Mouse (Mus musculus): ENCODE measurements around the gene Ugt1a7c. TPM values are rescaled to one million over a fixed set of nuclear protein-coding genes. Genes with fewer than 3 reads are reported as not detected.

The Ugt1a7c gene
- polyA plus RNA-seq, 1 experiment from 2014 or later: 2.8 TPM

DNA sequence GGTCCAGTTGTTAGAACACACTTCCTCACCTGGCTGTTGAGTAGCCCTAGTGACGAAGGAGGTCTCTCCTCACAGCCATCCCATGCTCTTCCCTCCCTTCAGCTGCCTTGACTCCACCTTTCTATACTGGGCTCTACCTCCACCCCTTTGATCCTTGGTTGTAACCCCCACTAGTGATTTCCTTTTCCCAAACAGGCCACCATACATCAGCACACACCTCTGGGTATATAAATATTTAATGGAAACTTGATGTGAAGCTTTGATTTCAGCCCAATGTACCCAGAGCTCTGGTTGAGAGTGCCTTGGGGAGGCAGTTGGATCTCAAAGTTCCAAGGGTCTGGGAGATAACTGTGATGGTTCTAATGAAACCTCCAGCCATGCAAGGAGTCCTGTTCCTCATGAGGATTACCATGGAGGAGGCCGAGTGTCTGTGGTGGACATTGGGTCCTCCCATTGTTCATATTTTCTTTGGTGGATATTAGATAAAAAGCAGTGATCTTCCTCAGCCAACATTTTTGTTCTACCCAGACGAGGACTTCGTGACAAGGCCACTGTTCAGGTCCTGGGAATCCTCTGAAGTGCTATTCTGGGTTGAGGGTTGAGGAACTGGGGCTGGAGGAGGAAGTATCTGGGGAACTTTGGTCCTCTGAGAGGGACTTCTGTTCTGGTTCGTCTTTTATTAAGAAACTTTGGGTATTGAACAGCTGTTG is 132.0 kb downstream of the Ugt1a7c start, which contains the start of gene Mroh2a:
Gene Mroh2a (plus strand): TSS at position 317 of the 710 bp plus-strand sequence.
- Histone ChIP-seq H3K4me3 (ENCODE audit: low read depth, low read length) (no peak within 1 kb of the TSS), H3K9me3 (ENCODE audit: control insufficient read depth, low read length) (peaks cover 67% of the 10 kb centered on the region), H3K9ac (ENCODE audit: low read depth, low read length) (no peak within 1 kb of the TSS), H3K4me1 (replicated peaks; ENCODE audit: control insufficient read depth, insufficient read depth, low read length) (no peaks in the 10 kb centered on the region), H3K4me2 (no peak within 1 kb of the TSS), H3K36me3 (ENCODE audit: control insufficient read depth, insufficient read depth, low read length) (no peaks in the 10 kb centered on the region), H3K27ac (ENCODE audit: low read depth, low read length) (no peak within 1 kb of the TSS), H3K27me3 (replicated peaks; ENCODE audit: control insufficient read depth, insufficient read depth, low read length) (no peaks in the 10 kb centered on the region)
- DNase-seq (ENCODE audit: low spot score) (peak; percentile 33), ATAC-seq (replicated peaks; ENCODE audit: low FRiP score) (no peak)
- whole genome bisulfite sequencing: 50% methylated on average over 5 of the region's 5 CpGs

DNA sequence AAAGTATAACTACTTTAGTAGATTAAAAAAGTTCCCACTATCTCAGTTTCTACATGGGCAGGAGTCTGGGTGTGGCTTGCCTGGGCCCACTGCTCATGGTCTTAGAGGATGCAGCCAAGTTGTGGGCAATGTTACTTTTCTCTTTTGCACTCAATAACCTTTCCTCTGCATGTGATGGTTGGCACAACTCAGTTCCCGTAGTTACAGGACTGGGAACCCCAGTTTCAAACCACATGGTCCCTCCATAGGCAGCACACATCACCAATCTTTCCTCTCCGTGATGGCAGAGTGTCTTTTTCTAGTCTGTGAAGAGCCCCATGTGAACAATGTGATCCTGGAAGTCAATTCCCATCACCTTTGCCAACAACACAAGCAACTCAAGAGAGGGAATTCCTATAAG is 132.6 kb downstream of the Ugt1a7c start:
- H3K4me2 ChIP-seq: no peak overlapping the region
- 54% methylated on average over 2 of the region's 2 CpGs for WGBS
- no peak overlapping the region for H3K4me3 ChIP-seq (ENCODE audit: low read depth, low read length)
- no peak overlapping the region for H3K9ac ChIP-seq (ENCODE audit: low read depth, low read length)
- ATAC-seq (replicated peaks; ENCODE audit: low FRiP score) (no peak), DNase-seq (ENCODE audit: low spot score) (no peak)
- no peaks in the 10 kb centered on the region for H3K27me3 ChIP-seq (replicated peaks; ENCODE audit: control insufficient read depth, insufficient read depth, low read length)
- no peaks in the 10 kb centered on the region for H3K36me3 ChIP-seq (ENCODE audit: control insufficient read depth, insufficient read depth, low read length)
- no peaks in the 10 kb centered on the region for H3K4me1 ChIP-seq (replicated peaks; ENCODE audit: control insufficient read depth, insufficient read depth, low read length)
- H3K9me3 ChIP-seq (ENCODE audit: control insufficient read depth, low read length): peaks cover 70% of the 10 kb centered on the region
- H3K27ac ChIP-seq (ENCODE audit: low read depth, low read length): no peak overlapping the region

DNA sequence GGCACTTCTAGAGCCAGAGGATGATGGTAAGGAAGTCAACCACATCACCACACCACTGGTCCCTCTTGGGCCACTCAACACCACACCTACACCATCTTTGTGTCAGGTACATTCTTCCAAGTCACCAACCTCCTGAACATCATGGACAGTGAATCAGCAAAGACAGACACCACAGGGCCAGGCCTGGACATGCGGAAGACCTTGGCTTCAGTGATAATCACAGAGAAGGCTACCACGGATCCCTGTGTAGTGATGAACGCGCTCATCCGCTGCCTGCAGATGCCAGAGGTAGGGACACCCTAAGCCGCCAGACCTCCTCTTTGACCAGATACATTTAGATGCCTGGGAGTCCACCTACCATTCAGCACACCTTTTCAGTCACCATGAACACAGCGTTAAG is 133.3 kb downstream of the Ugt1a7c start:
- no peak overlapping the region for H3K27ac ChIP-seq (ENCODE audit: low read depth, low read length)
- no peak overlapping the region for H3K4me3 ChIP-seq (ENCODE audit: low read depth, low read length)
- ATAC-seq (replicated peaks; ENCODE audit: low FRiP score): no peak
- no peak overlapping the region for H3K9ac ChIP-seq (ENCODE audit: low read depth, low read length)
- no peaks in the 10 kb centered on the region for H3K36me3 ChIP-seq (ENCODE audit: control insufficient read depth, insufficient read depth, low read length)
- H3K9me3 ChIP-seq (ENCODE audit: control insufficient read depth, low read length): peaks cover 76% of the 10 kb centered on the region
- WGBS: 66% methylated on average over 7 of the region's 7 CpGs
- no peak overlapping the region for H3K4me2 ChIP-seq
- no peaks in the 10 kb centered on the region for H3K27me3 ChIP-seq (replicated peaks; ENCODE audit: control insufficient read depth, insufficient read depth, low read length)
- no peaks in the 10 kb centered on the region for H3K4me1 ChIP-seq (replicated peaks; ENCODE audit: control insufficient read depth, insufficient read depth, low read length)
- DNase-seq (ENCODE audit: low spot score): no peak

DNA sequence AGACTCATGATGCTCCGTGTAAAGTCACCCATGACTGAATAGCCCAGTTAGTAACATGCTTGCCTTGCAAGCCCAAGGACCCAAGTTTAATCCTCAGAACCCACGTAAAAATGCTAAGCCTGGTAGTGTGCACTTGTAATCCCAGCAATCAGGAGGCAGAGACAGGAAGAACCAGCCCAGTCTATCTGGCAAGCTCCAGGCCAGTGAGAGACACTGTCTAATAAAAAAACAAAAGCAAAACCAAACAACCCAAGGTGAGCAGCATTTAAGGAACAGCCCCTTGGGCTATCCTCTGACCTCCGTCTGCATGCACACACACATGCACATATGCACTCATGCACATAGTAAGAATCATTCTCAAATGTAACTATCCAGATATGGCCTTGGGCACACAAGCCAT is 134.7 kb downstream of the Ugt1a7c start:
- DNase-seq (ENCODE audit: low spot score) (no peak), ATAC-seq (replicated peaks; ENCODE audit: low FRiP score) (no peak)
- Histone ChIP-seq H3K4me1 (replicated peaks; ENCODE audit: control insufficient read depth, insufficient read depth, low read length) (no peaks in the 10 kb centered on the region), H3K36me3 (ENCODE audit: control insufficient read depth, insufficient read depth, low read length) (no peaks in the 10 kb centered on the region), H3K27ac (ENCODE audit: low read depth, low read length) (no peak overlapping the region), H3K4me3 (ENCODE audit: low read depth, low read length) (no peak overlapping the region), H3K4me2 (no peak overlapping the region), H3K9ac (ENCODE audit: low read depth, low read length) (no peak overlapping the region), H3K9me3 (ENCODE audit: control insufficient read depth, low read length) (peaks cover 89% of the 10 kb centered on the region), H3K27me3 (replicated peaks; ENCODE audit: control insufficient read depth, insufficient read depth, low read length) (no peaks in the 10 kb centered on the region)
- 72% methylated on average over 3 of the region's 3 CpGs for WGBS

DNA sequence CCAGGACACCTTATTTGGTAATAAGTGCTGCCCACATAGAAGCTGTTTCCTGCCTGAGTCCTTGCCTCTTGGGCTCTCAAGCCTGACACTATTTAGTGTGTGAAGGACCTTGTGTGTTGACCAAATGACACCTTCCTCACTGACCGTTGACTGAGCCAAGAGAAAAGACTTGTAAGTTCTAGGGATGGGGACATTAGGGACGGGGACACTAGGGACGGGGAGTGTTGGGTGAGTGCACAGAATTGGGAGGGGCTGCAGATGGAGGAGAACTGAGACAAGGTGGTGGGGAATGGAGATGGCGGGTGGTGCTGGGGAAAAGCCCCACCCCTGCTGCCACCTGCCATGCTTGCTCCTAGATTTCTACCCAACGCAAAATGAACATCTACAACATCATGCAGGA is 135.1 kb downstream of the Ugt1a7c start:
- 73% methylated on average over 5 of the region's 5 CpGs for WGBS
- Histone ChIP-seq H3K27ac (ENCODE audit: low read depth, low read length) (no peak overlapping the region), H3K4me2 (no peak overlapping the region), H3K4me1 (replicated peaks; ENCODE audit: control insufficient read depth, insufficient read depth, low read length) (no peaks in the 10 kb centered on the region), H3K27me3 (replicated peaks; ENCODE audit: control insufficient read depth, insufficient read depth, low read length) (no peaks in the 10 kb centered on the region), H3K9ac (ENCODE audit: low read depth, low read length) (no peak overlapping the region), H3K4me3 (ENCODE audit: low read depth, low read length) (no peak overlapping the region), H3K9me3 (ENCODE audit: control insufficient read depth, low read length) (peaks cover 93% of the 10 kb centered on the region), H3K36me3 (ENCODE audit: control insufficient read depth, insufficient read depth, low read length) (no peaks in the 10 kb centered on the region)
- DNase-seq (ENCODE audit: low spot score) (no peak), ATAC-seq (replicated peaks; ENCODE audit: low FRiP score) (no peak)

DNA sequence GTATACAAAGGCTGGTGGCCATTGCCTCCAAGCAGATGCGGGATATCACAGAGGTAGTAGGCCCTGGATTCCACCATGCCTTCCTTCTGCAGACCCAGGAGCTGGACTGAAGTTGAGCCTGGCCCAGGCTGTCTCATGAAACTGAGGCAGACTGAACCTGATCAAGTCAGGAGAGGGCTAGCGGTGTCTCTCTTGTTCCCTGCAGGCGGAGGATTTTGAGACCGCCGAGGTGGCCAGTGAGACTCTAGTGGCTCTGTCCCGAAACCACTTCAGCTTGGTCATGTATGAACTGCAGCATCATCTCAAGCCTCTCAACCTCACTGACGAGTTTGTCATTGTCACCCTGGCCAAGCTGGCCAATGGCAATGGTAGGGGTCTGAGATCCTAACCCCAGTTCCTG is 135.6 kb downstream of the Ugt1a7c start:
- DNase-seq (ENCODE audit: low spot score): no peak
- H3K4me3 ChIP-seq (ENCODE audit: low read depth, low read length): no peak overlapping the region
- 68% methylated on average over 7 of the region's 7 CpGs for WGBS

DNA sequence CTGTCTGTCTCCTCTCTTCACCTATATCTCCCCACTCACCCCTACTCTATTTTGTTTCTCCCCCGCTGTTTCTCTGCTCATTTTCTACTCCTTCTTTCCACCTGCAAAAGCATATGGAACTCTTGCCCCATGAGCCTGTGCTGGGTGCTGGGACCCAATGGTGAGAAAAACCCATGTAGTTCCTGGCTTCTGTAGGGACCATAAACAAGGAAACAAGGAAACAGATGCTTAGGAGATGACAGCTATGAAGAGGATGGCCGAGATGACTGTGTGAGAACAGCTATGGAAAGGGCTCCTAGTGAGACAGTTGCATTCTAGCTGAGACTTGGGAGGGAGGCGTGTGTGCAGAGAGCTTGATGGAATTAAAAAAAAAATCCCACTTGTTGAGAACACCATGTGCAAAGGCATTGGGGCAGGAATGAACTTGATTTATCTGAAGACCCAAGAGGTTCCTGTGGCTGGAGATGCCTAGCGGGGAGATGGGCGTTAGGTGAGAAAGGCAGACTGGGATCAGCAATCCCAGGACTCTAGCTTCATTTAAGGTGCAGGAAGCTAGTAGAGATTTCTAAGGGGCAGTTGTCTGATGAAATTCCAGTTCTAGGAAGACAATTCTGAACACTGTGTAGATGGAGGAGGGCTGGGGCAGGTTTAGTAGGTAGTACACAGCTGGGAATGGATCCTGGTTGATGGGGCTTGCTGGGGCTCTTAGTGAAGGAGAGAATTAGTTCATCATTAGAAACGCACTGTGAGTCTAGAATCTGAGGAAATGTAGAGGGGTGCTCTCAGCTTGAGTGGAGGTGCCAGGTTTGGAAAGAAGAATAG is 136.3 kb downstream of the Ugt1a7c start:
- Histone ChIP-seq H3K4me3 (ENCODE audit: low read depth, low read length) (no peak overlapping the region), H3K4me1 (replicated peaks; ENCODE audit: control insufficient read depth, insufficient read depth, low read length) (no peaks in the 10 kb centered on the region), H3K9ac (ENCODE audit: low read depth, low read length) (no peak overlapping the region), H3K27me3 (replicated peaks; ENCODE audit: control insufficient read depth, insufficient read depth, low read length) (no peaks in the 10 kb centered on the region), H3K27ac (ENCODE audit: low read depth, low read length) (no peak overlapping the region), H3K36me3 (ENCODE audit: control insufficient read depth, insufficient read depth, low read length) (no peaks in the 10 kb centered on the region), H3K9me3 (ENCODE audit: control insufficient read depth, low read length) (peaks cover 95% of the 10 kb centered on the region), H3K4me2 (no peak overlapping the region)
- ATAC-seq (replicated peaks; ENCODE audit: low FRiP score) (no peak), DNase-seq (ENCODE audit: low spot score) (no peak)
- WGBS: 67% methylated on average over 6 of the region's 6 CpGs

More for the DNA sequence above, 135.6 kb downstream of the Ugt1a7c start:
- ATAC-seq (replicated peaks; ENCODE audit: low FRiP score): no peak
- no peaks in the 10 kb centered on the region for H3K36me3 ChIP-seq (ENCODE audit: control insufficient read depth, insufficient read depth, low read length)
- no peak overlapping the region for H3K27ac ChIP-seq (ENCODE audit: low read depth, low read length)
- no peaks in the 10 kb centered on the region for H3K27me3 ChIP-seq (replicated peaks; ENCODE audit: control insufficient read depth, insufficient read depth, low read length)
- H3K9ac ChIP-seq (ENCODE audit: low read depth, low read length): no peak overlapping the region
- no peak overlapping the region for H3K4me2 ChIP-seq
- no peaks in the 10 kb centered on the region for H3K4me1 ChIP-seq (replicated peaks; ENCODE audit: control insufficient read depth, insufficient read depth, low read length)
- peaks cover 95% of the 10 kb centered on the region for H3K9me3 ChIP-seq (ENCODE audit: control insufficient read depth, low read length)

DNA sequence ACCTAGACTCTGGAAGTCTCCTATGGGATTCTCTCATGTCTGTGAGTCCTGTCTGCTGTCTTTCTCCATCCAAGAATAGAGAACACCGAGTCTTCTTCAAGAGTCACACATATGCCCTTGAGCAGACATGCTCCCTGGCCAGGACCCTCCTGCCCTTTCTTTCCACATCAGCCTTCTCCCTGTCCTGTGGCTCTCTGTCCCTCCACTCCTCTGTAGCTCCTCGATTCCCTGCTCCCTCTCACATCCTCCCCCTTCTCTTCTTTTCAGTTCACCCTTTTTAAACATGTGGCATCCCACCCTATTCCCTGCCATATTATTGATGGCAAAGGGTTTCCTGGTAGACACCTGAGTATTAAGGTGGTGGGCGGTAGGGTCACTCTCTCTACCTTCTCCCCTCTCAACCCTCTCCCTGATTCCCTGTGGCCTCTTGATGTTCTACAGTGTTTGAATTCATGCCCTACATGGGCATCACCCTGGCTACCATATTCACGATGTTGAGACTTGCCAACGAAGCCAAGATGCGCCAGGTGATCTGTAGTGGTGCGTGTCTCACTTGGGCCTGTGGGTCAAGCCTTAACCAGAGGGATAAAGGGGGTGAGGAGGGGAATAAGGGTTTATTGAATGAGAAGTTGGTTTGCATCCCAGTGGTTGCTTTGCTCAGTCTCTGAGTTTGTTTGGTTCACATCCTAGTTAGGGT is 137.1 kb downstream of the Ugt1a7c start:
- H3K4me2 ChIP-seq: no peak overlapping the region
- no peaks in the 10 kb centered on the region for H3K27me3 ChIP-seq (replicated peaks; ENCODE audit: control insufficient read depth, insufficient read depth, low read length)
- ATAC-seq (replicated peaks; ENCODE audit: low FRiP score) (no peak), DNase-seq (ENCODE audit: low spot score) (no peak)
- H3K36me3 ChIP-seq (ENCODE audit: control insufficient read depth, insufficient read depth, low read length): no peaks in the 10 kb centered on the region
- H3K27ac ChIP-seq (ENCODE audit: low read depth, low read length): no peak overlapping the region
- peaks cover 92% of the 10 kb centered on the region for H3K9me3 ChIP-seq (ENCODE audit: control insufficient read depth, low read length)
- H3K4me3 ChIP-seq (ENCODE audit: low read depth, low read length): no peak overlapping the region
- no peaks in the 10 kb centered on the region for H3K4me1 ChIP-seq (replicated peaks; ENCODE audit: control insufficient read depth, insufficient read depth, low read length)
- H3K9ac ChIP-seq (ENCODE audit: low read depth, low read length): no peak overlapping the region
- WGBS: 61% methylated on average over 7 of the region's 7 CpGs
